Comparison of ENCODE assay signal across 14 mouse cellular contexts in the genomic region with DNA sequence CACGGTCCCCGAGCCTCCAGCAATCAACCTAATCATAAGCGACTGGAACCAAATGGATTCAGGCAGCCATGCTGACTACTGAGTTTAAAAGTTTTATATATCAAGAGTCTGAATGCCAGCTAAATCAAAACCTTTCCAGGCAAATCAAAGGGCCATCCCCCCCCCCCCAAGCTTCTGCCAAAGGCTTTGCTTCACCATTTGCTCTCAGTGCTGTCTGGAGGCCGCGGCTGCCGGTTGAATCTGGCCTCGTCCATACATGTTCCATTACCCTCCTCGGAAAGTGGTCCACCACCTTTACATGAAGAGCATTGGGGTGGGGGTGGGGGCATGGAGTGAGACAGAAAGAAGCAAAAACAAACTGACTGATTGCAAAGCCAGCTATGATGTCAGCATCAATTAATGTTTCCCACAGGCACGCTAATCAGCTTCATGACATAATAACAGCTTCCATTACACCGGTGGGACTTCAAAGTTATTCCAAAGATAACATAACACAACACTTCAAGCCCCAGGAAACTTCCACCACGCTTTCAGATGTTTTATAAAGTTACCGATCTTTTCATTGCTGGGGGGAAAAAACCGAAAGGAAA.
"Had no signal": no experiment of that assay in that cellular context is flagged by ENCODE, and none has a peak within 500 bp of the region (broad histone marks: within the 10 kb centered on the region; RNA-seq: fewer than 3 reads in every experiment).

No protein-coding gene starts in this region.

- H3K27ac ChIP-seq: limb, embryonic 13.5 days; liver, embryonic 14.5 days; neural tube, embryonic 15.5 days had no signal

- DNase-seq: kidney, adult 11 months; kidney, adult 9 months; kidney, postnatal 10 days; kidney, postnatal 4 days; left cerebral cortex, postnatal 4 days; lung, adult 18-20 months; right cerebral cortex, postnatal 4 days; spleen, adult 18-20 months; thymus, adult 18-20 months; thymus, postnatal 25 days had no signal

- H3K4me2 ChIP-seq: limb, embryonic 13.5 days; neural tube, embryonic 15.5 days had no signal

- H3K27me3 ChIP-seq: neural tube, embryonic 15.5 days had no signal

- H3K4me1 ChIP-seq: limb, embryonic 13.5 days; neural tube, embryonic 15.5 days had no signal

- H3K9ac ChIP-seq: limb, embryonic 13.5 days; liver, embryonic 14.5 days; neural tube, embryonic 15.5 days had no signal

- H3K36me3 ChIP-seq: limb, embryonic 13.5 days; neural tube, embryonic 15.5 days had no signal

- H3K9me3 ChIP-seq: limb, embryonic 13.5 days; neural tube, embryonic 15.5 days had no signal

- H3K4me3 ChIP-seq: limb, embryonic 13.5 days; myocyte; neural tube, embryonic 15.5 days had no signal
